Mouse (Mus musculus) brain, embryonic 14.5 days (tissue): ENCODE results near the gene Ccdc9.

Source experiments
- CTCF ChIP-seq: fragments of 200-500 bp; IDR thresholded peaks from 2 replicates; pipeline ENCODE4 v1.5.1; 2012; ENCODE audit warnings: inconsistent platforms, mild to moderate bottlenecking, moderate library complexity, borderline replicate concordance; ENCODE audit not compliant: insufficient read depth, insufficient read length; ENCODE audit errors: extremely low read depth
- POLR2A ChIP-seq: fragments of 200-500 bp; IDR thresholded peaks from 2 replicates; pipeline ENCODE4 v1.6.1; 2012; ENCODE audit warnings: mild to moderate bottlenecking, inconsistent platforms, borderline replicate concordance; ENCODE audit not compliant: poor library complexity, insufficient read depth, insufficient read length, severe bottlenecking; ENCODE audit errors: extremely low read depth

- peak; percentile 97 for TF ChIP-seq CTCF
- TF ChIP-seq POLR2A: no peak
Observed at GRCm38 (mm10) chr7:16294837-16295236, 8.2 kb upstream of the Ccdc9 start.
